In genomic region chr9:42613827-42614226, GRCm38 (mm10) we compare ENCODE assay signal across 28 mouse cellular contexts.
DNase-seq lines count a peak whose midpoint lies in the region; ATAC-seq and TF ChIP-seq lines count a peak whose summit lies in the region.
"Had no signal": no experiment of that assay in that cellular context is flagged by ENCODE, and none has a peak within 500 bp of the region (broad histone marks: within the 10 kb centered on the region; RNA-seq: fewer than 3 reads in every experiment).

No protein-coding gene starts in this region.

- no peaks in the 10 kb centered on the region for H3K9me3 ChIP-seq in forebrain, postnatal 0 days (ENCODE audit: low read length)
- H3K9me3 ChIP-seq in forebrain, embryonic 15.5 days: no peaks in the 10 kb centered on the region
- H3K9me3 ChIP-seq in midbrain, embryonic 10.5 days (replicated peaks): no peaks in the 10 kb centered on the region
- no peaks in the 10 kb centered on the region for H3K9me3 ChIP-seq in midbrain, embryonic 16.5 days (replicated peaks; ENCODE audit: control insufficient read depth, low read length, poor library complexity, severe bottlenecking)
- H3K9me3 ChIP-seq in embryonic facial prominence, embryonic 11.5 days (replicated peaks; ENCODE audit: control insufficient read depth, low read length): no peaks in the 10 kb centered on the region
- no peaks in the 10 kb centered on the region for H3K9me3 ChIP-seq in midbrain, embryonic 14.5 days (ENCODE audit: control insufficient read depth, low read length)
- H3K9me3 ChIP-seq: forebrain, embryonic 10.5 days; limb, embryonic 13.5 days; neural tube, embryonic 12.5 days; stomach, embryonic 15.5 days had no signal

- no peak overlapping the region for H3K9ac ChIP-seq in forebrain, postnatal 0 days
- no peak overlapping the region for H3K9ac ChIP-seq in forebrain, embryonic 15.5 days (replicated peaks)
- no peak overlapping the region for H3K9ac ChIP-seq in midbrain, embryonic 16.5 days (ENCODE audit: low read depth, low read length)
- H3K9ac ChIP-seq in embryonic facial prominence, embryonic 11.5 days (replicated peaks; ENCODE audit: low read length): no peak overlapping the region
- H3K9ac ChIP-seq in midbrain, embryonic 14.5 days (replicated peaks; ENCODE audit: low read length): no peak overlapping the region
- H3K9ac ChIP-seq: limb, embryonic 13.5 days; neural tube, embryonic 12.5 days; stomach, embryonic 15.5 days had no signal

- peaks cover 12% of the 10 kb centered on the region; the same call in 1 of the 2 replicates for H3K4me1 ChIP-seq in forebrain, postnatal 0 days (ENCODE audit: insufficient read depth)
- peaks cover 17% of the 10 kb centered on the region for H3K4me1 ChIP-seq in forebrain, embryonic 15.5 days
- H3K4me1 ChIP-seq in midbrain, embryonic 10.5 days: peaks cover 12% of the 10 kb centered on the region
- H3K4me1 ChIP-seq in midbrain, embryonic 16.5 days (ENCODE audit: control insufficient read depth, insufficient read depth, low read length): peaks cover 16% of the 10 kb centered on the region
- no peaks in the 10 kb centered on the region for H3K4me1 ChIP-seq in embryonic facial prominence, embryonic 11.5 days (ENCODE audit: control insufficient read depth, insufficient read depth, low read length)
- peaks cover 28% of the 10 kb centered on the region for H3K4me1 ChIP-seq in midbrain, embryonic 14.5 days (ENCODE audit: control insufficient read depth, insufficient read depth, low read length)
- H3K4me1 ChIP-seq: stomach, embryonic 15.5 days had no signal

- H3K4me2 ChIP-seq in forebrain, postnatal 0 days (ENCODE audit: low read depth): no peak overlapping the region
- H3K4me2 ChIP-seq in forebrain, embryonic 15.5 days (replicated peaks): no peak overlapping the region
- H3K4me2 ChIP-seq in midbrain, embryonic 16.5 days (ENCODE audit: low read length): no peak overlapping the region
- H3K4me2 ChIP-seq in embryonic facial prominence, embryonic 11.5 days (ENCODE audit: low read depth, low read length): no peak overlapping the region
- no peak overlapping the region for H3K4me2 ChIP-seq in midbrain, embryonic 14.5 days (ENCODE audit: low read length)
- H3K4me2 ChIP-seq: limb, embryonic 13.5 days; liver, embryonic 11.5 days; neural tube, embryonic 12.5 days; stomach, embryonic 15.5 days had no signal

- no peaks in the 10 kb centered on the region for H3K36me3 ChIP-seq in forebrain, postnatal 0 days (ENCODE audit: insufficient read depth)
- no peaks in the 10 kb centered on the region for H3K36me3 ChIP-seq in forebrain, embryonic 15.5 days
- H3K36me3 ChIP-seq in midbrain, embryonic 10.5 days: no peaks in the 10 kb centered on the region
- no peaks in the 10 kb centered on the region for H3K36me3 ChIP-seq in midbrain, embryonic 16.5 days (ENCODE audit: control insufficient read depth, insufficient read depth, low read length)
- no peaks in the 10 kb centered on the region for H3K36me3 ChIP-seq in embryonic facial prominence, embryonic 11.5 days (replicated peaks; ENCODE audit: control insufficient read depth, insufficient read depth, low read depth, low read length)
- H3K36me3 ChIP-seq in midbrain, embryonic 14.5 days (ENCODE audit: control insufficient read depth, insufficient read depth, low read length): no peaks in the 10 kb centered on the region
- H3K36me3 ChIP-seq: forebrain, embryonic 10.5 days; limb, embryonic 13.5 days; neural tube, embryonic 12.5 days; stomach, embryonic 15.5 days had no signal

- no peak overlapping the region for H3K4me3 ChIP-seq in forebrain, postnatal 0 days (ENCODE audit: low read depth, low read length)
- no peak overlapping the region for H3K4me3 ChIP-seq in forebrain, embryonic 15.5 days
- no peak overlapping the region for H3K4me3 ChIP-seq in midbrain, embryonic 10.5 days
- H3K4me3 ChIP-seq in midbrain, embryonic 16.5 days (ENCODE audit: low read depth, low read length): no peak overlapping the region
- no peak overlapping the region for H3K4me3 ChIP-seq in embryonic facial prominence, embryonic 11.5 days (ENCODE audit: low read depth, low read length)
- H3K4me3 ChIP-seq in midbrain, embryonic 14.5 days (replicated peaks; ENCODE audit: low read depth, low read length): no peak overlapping the region
- H3K4me3 ChIP-seq: forebrain, embryonic 10.5 days; limb, embryonic 13.5 days; myocyte; neural tube, embryonic 12.5 days; stomach, embryonic 15.5 days had no signal

- peak; percentile 48; the same call in 1 of the 2 replicates for ATAC-seq in forebrain, postnatal 0 days
- ATAC-seq in forebrain, embryonic 15.5 days (replicated peaks): no peak
- ATAC-seq in midbrain, embryonic 16.5 days: no peak
- no peak for ATAC-seq in embryonic facial prominence, embryonic 11.5 days (replicated peaks; ENCODE audit: insufficient number of reproducible peaks, low FRiP score, low TSS enrichment, low read depth)
- no peak for ATAC-seq in midbrain, embryonic 14.5 days (ENCODE audit: low FRiP score, low TSS enrichment)
- no peak for ATAC-seq in megakaryocyte, adult 5-6 weeks (ENCODE audit: poor library complexity, severe bottlenecking)
- ATAC-seq: forebrain, embryonic 16.5 days; intestine, embryonic 16.5 days; lung, postnatal 0 days; Patski had no signal

- DNase-seq in forebrain, postnatal 0 days: no peak
- no peak for DNase-seq in midbrain, embryonic 10.5 days (ENCODE audit: low spot score)
- peak; percentile 26 for DNase-seq in embryonic facial prominence, embryonic 11.5 days (ENCODE audit: low spot score)
- peak; percentile 62 for DNase-seq in midbrain, embryonic 14.5 days
- no peak for DNase-seq in ovary, postnatal 10 days (ENCODE audit: low spot score)
- DNase-seq: adrenal gland, postnatal 10 days; cerebellum, adult 11-12 months; cerebellum, adult 9-11 months; gastrocnemius, postnatal 10 days; heart, postnatal 14 days; kidney, adult 8-10 months; kidney, postnatal 10 days; lung, adult 18-20 months; lung, postnatal 4 days; right cerebral cortex, postnatal 14 days had no signal

- H3K27ac ChIP-seq in forebrain, postnatal 0 days (ENCODE audit: low read depth, low read length): no peak overlapping the region
- H3K27ac ChIP-seq in forebrain, embryonic 15.5 days (replicated peaks): no peak overlapping the region
- H3K27ac ChIP-seq in midbrain, embryonic 10.5 days (replicated peaks): 0 out of 2 replicates have a peak overlapping the region, but pooled peaks have one; percentile 17
- H3K27ac ChIP-seq in midbrain, embryonic 16.5 days (ENCODE audit: low read length): no peak overlapping the region
- H3K27ac ChIP-seq in embryonic facial prominence, embryonic 11.5 days (replicated peaks; ENCODE audit: low read depth, low read length): no peak overlapping the region
- H3K27ac ChIP-seq in midbrain, embryonic 14.5 days (replicated peaks; ENCODE audit: low read depth, low read length): peak overlapping the region; percentile 37; the same call in 1 of the 2 replicates
- H3K27ac ChIP-seq: forebrain, embryonic 10.5 days; limb, embryonic 13.5 days; neural tube, embryonic 12.5 days; stomach, embryonic 15.5 days had no signal

- 38% methylated on average over 6 of the region's 6 CpGs for WGBS in forebrain, postnatal 0 days
- WGBS in forebrain, embryonic 15.5 days: 43% methylated on average over 6 of the region's 6 CpGs
- 54% methylated on average over 6 of the region's 6 CpGs for WGBS in midbrain, embryonic 10.5 days
- 22% methylated on average over 6 of the region's 6 CpGs for WGBS in midbrain, embryonic 16.5 days
- WGBS in embryonic facial prominence, embryonic 11.5 days: 43% methylated on average over 6 of the region's 6 CpGs
- WGBS in midbrain, embryonic 14.5 days: 20% methylated on average over 6 of the region's 6 CpGs

- no peaks in the 10 kb centered on the region for H3K27me3 ChIP-seq in forebrain, postnatal 0 days (ENCODE audit: insufficient read depth, low read length)
- H3K27me3 ChIP-seq in forebrain, embryonic 15.5 days: 0 out of 2 replicates have a peak, but pooled peaks cover 2% of the 10 kb centered on the region
- no peaks in the 10 kb centered on the region; the same call in 1 of the 2 replicates for H3K27me3 ChIP-seq in midbrain, embryonic 10.5 days (ENCODE audit: low read depth, poor library complexity, severe bottlenecking)
- no peaks in the 10 kb centered on the region for H3K27me3 ChIP-seq in midbrain, embryonic 16.5 days (ENCODE audit: control insufficient read depth, insufficient read depth, low read depth, low read length)
- H3K27me3 ChIP-seq in embryonic facial prominence, embryonic 11.5 days (ENCODE audit: control insufficient read depth, insufficient read depth, low read length): no peaks in the 10 kb centered on the region
- H3K27me3 ChIP-seq in midbrain, embryonic 14.5 days (ENCODE audit: control insufficient read depth, insufficient read depth, low read length): no peaks in the 10 kb centered on the region
- H3K27me3 ChIP-seq: limb, embryonic 13.5 days; neural tube, embryonic 12.5 days; stomach, embryonic 15.5 days had no signal

- TF ChIP-seq CTCF in forebrain, postnatal 0 days (IDR thresholded peaks at IDR 0.05; ENCODE audit: low read depth): no peak

Comparison
In these comparisons a context has a peak if more than half of its experiments do, and no peak if none do; other contexts are left out.
1. DNase-seq: peak in embryonic facial prominence, embryonic 11.5 days (single experiment) and midbrain, embryonic 14.5 days (single experiment); none in forebrain, postnatal 0 days (single experiment), midbrain, embryonic 10.5 days (single experiment) and ovary, postnatal 10 days (single experiment).
2. H3K27ac ChIP-seq: peak in midbrain, embryonic 10.5 days (single experiment) and midbrain, embryonic 14.5 days (single experiment); none in forebrain, postnatal 0 days (single experiment), forebrain, embryonic 15.5 days (single experiment), midbrain, embryonic 16.5 days (single experiment) and embryonic facial prominence, embryonic 11.5 days (single experiment).